27 mouse cellular contexts compared by ENCODE assay signal in the genomic region with DNA sequence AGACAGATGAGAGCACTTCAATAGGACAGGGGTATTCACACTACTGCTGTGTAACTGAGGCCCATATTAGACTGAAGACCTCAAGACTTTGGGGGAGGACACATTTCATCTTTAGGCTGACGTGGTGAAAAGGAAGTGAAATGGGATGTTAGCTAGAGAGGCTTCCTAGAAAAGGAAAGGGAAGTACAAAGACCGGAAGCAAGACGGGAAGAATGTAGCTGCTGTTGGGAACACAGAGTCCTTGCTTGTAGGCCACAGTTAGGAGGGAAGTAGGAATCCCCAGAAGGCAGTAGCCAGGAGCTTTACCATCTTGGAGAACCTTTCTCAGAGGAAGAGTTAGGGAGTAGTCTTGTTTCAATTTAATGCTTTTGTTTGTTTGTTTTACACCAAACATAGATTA. TPM values are rescaled to one million over a fixed set of nuclear protein-coding genes. Genes with fewer than 3 reads are reported as not detected.
DNase-seq lines count a peak whose midpoint lies in the region; ATAC-seq and TF ChIP-seq lines count a peak whose summit lies in the region.
"Had no signal": no experiment of that assay in that cellular context is flagged by ENCODE, and none has a peak within 500 bp of the region (broad histone marks: within the 10 kb centered on the region; RNA-seq: fewer than 3 reads in every experiment).

No protein-coding gene starts in this region.

- peak; percentile 94 for DNase-seq in heart, adult 11 months
- no peak for DNase-seq in heart, postnatal 10 days
- DNase-seq in liver, adult 2 months (ENCODE audit: extremely low read depth, low read depth, low spot score) = peak; percentile 50
- DNase-seq in liver = no peak
- DNase-seq in adipocyte (ENCODE audit: low spot score) = peak; percentile 12
- DNase-seq in c-Kit-positive CD71-positive TER-119-positive erythroid progenitor cells, embryonic 14.5 days (ENCODE audit: low spot score) = no peak
- DNase-seq: adrenal gland, postnatal 10 days; cerebellum, adult 9-11 months; embryo, embryonic 11 days; gastrocnemius, postnatal 10 days; kidney, postnatal 14 days; retina, postnatal 1 day; thymus, postnatal 36 days had no signal

- no peak for TF ChIP-seq CTCF in liver, adult 2 months (IDR thresholded peaks at IDR 0.05; ENCODE audit: low read depth, low read length)

- H3K4me3 ChIP-seq in liver, adult 2 months (ENCODE audit: insufficient read depth, low read depth, low read length) = no peak overlapping the region
- no peak overlapping the region for H3K4me3 ChIP-seq in macrophage (ENCODE audit: inconsistent target)
- no peak overlapping the region for H3K4me3 ChIP-seq in midbrain, embryonic 15.5 days
- H3K4me3 ChIP-seq: embryonic facial prominence, embryonic 15.5 days; forebrain, embryonic 10.5 days; intestine, embryonic 15.5 days; left cerebral cortex, adult 2 months; midbrain, embryonic 13.5 days had no signal

- no peak overlapping the region for H3K9ac ChIP-seq in liver, adult 2 months (ENCODE audit: low read depth, low read length)
- H3K9ac ChIP-seq in midbrain, embryonic 15.5 days = no peak overlapping the region
- H3K9ac ChIP-seq: embryonic facial prominence, embryonic 15.5 days; hindbrain, embryonic 14.5 days; intestine, embryonic 15.5 days; midbrain, embryonic 13.5 days had no signal

- 63% methylated on average over 3 of the region's 3 CpGs for WGBS in liver, adult 2 months
- 11% methylated on average over 3 of the region's 3 CpGs for WGBS in macrophage (ENCODE audit: missing documents)
- WGBS in midbrain, embryonic 15.5 days = 89% methylated on average over 3 of the region's 3 CpGs

- peaks cover 4% of the 10 kb centered on the region for H3K4me1 ChIP-seq in liver, adult 2 months (ENCODE audit: control insufficient read depth, insufficient read depth, low read length)
- H3K4me1 ChIP-seq in midbrain, embryonic 15.5 days = no peaks in the 10 kb centered on the region
- H3K4me1 ChIP-seq: embryonic facial prominence, embryonic 15.5 days; forebrain, embryonic 10.5 days; intestine, embryonic 15.5 days; midbrain, embryonic 13.5 days had no signal

- intact Hi-C loops in heart, postnatal 10 days (cut with DNase I) = no loop called here

- TF ChIP-seq POLR2A in liver, adult 2 months (IDR thresholded peaks at IDR 0.05; ENCODE audit: extremely low read depth, insufficient read depth, low read length) = no peak

- H3K9me3 ChIP-seq in midbrain, embryonic 15.5 days = no peaks in the 10 kb centered on the region
- H3K9me3 ChIP-seq: embryonic facial prominence, embryonic 15.5 days; forebrain, embryonic 10.5 days; intestine, embryonic 15.5 days; midbrain, embryonic 13.5 days had no signal

- H3K79me2 ChIP-seq in liver, adult 2 months (ENCODE audit: control insufficient read depth, insufficient read depth, low read length) = peaks cover 14% of the 10 kb centered on the region; the same call in 1 of the 2 replicates
- H3K79me2 ChIP-seq in macrophage (ENCODE audit: inconsistent target) = peaks cover 44% of the 10 kb centered on the region; the same call in 1 of the 2 replicates

- H3K27ac ChIP-seq in liver, adult 2 months (replicated peaks; ENCODE audit: insufficient read depth, low read depth, low read length) = peak overlapping the region; percentile 39; the same call in 1 of the 2 replicates
- H3K27ac ChIP-seq in macrophage = peak overlapping the region; percentile 45
- no peak overlapping the region for H3K27ac ChIP-seq in midbrain, embryonic 15.5 days
- H3K27ac ChIP-seq: embryonic facial prominence, embryonic 15.5 days; forebrain, embryonic 10.5 days; hindbrain, embryonic 14.5 days; intestine, embryonic 15.5 days; left cerebral cortex, adult 2 months; midbrain, embryonic 13.5 days had no signal

- H3K36me3 ChIP-seq in liver, adult 2 months (ENCODE audit: control insufficient read depth, insufficient read depth, low read length) = peaks cover 63% of the 10 kb centered on the region
- H3K36me3 ChIP-seq in macrophage (ENCODE audit: inconsistent target) = peaks cover 19% of the 10 kb centered on the region; the same call in 1 of the 2 replicates
- peaks cover 12% of the 10 kb centered on the region for H3K36me3 ChIP-seq in midbrain, embryonic 15.5 days (replicated peaks)

- H3K4me2 ChIP-seq in midbrain, embryonic 15.5 days = no peak overlapping the region
- H3K4me2 ChIP-seq: embryonic facial prominence, embryonic 15.5 days; hindbrain, embryonic 14.5 days; intestine, embryonic 15.5 days; midbrain, embryonic 13.5 days had no signal

- no peak for ATAC-seq in midbrain, embryonic 15.5 days (replicated peaks)
- ATAC-seq: intestine, embryonic 15.5 days; midbrain, embryonic 13.5 days had no signal

- no peaks in the 10 kb centered on the region for H3K27me3 ChIP-seq in liver, adult 2 months (ENCODE audit: control insufficient read depth, insufficient read depth, low read length)
- no peaks in the 10 kb centered on the region for H3K27me3 ChIP-seq in midbrain, embryonic 15.5 days (replicated peaks)
- H3K27me3 ChIP-seq: CH12.LX; embryonic facial prominence, embryonic 15.5 days; intestine, embryonic 15.5 days; midbrain, embryonic 13.5 days had no signal

RNA-seq across cellular contexts. Expression of a gene that starts 23.6 kb away (rescaled TPM):
- 10 to 100 TPM; 53.0 to 56.1 TPM for total RNA-seq in heart, postnatal 10 days (2021)
- 23.6 and 24.3 TPM in 2 replicates for total RNA-seq in liver, adult 2 months (2014; rRNA removed)
- 14.2 and 20.8 TPM in 2 replicates for polyA plus RNA-seq in liver, adult 2 months (2012; rRNA removed)
- total RNA-seq in macrophage (2018; cell fraction: chromatin; rRNA removed) = 100 to 1,000 TPM; 113 to 307 (median 194) TPM
- 10 to 100 TPM; 30.4 to 48.6 (median 39.9) TPM for total RNA-seq in macrophage (2018; cell fraction: cytosol; rRNA removed)
- 100 to 1,000 TPM in 9 of 26 experiments, 10 to 100 TPM in 17; 50.1 to 142 (median 87.6) TPM for total RNA-seq in macrophage (2018; cell fraction: nucleus; rRNA removed)
- 32.7 to 36.0 TPM (median 33.6 TPM) in 3 replicates for polyA plus RNA-seq in macrophage (2018)
- polyA plus RNA-seq in midbrain, embryonic 15.5 days (2015; fragmentation: Nextera tagmentation; extraction: Ambion mirVana) = 17.7 and 19.7 TPM in 2 replicates

RNA-seq across cellular contexts. Expression of a gene that starts 41.3 kb away (rescaled TPM):
- 10 to 100 TPM; 17.5 to 17.9 TPM for total RNA-seq in heart, postnatal 10 days (2021)
- 0.81 and 1.3 TPM in 2 replicates for total RNA-seq in liver, adult 2 months (2014; rRNA removed)
- 0.09 and 0.60 TPM in 2 replicates for polyA plus RNA-seq in liver, adult 2 months (2012; rRNA removed)
- total RNA-seq in macrophage (2018; cell fraction: chromatin; rRNA removed) = 1 to 10 TPM in 19 of 26 experiments, under 1 TPM in 5, not detected in 2; 0.41 to 9.2 (median 2.1) TPM
- 1 to 10 TPM; 1.6 to 5.8 (median 3.4) TPM for total RNA-seq in macrophage (2018; cell fraction: cytosol; rRNA removed)
- total RNA-seq in macrophage (2018; cell fraction: nucleus; rRNA removed) = 1 to 10 TPM; 1.2 to 8.9 (median 3.6) TPM
- 4.6 to 5.0 TPM (median 4.8 TPM) in 3 replicates for polyA plus RNA-seq in macrophage (2018)
- 6.5 and 8.0 TPM in 2 replicates for polyA plus RNA-seq in midbrain, embryonic 15.5 days (2015; fragmentation: Nextera tagmentation; extraction: Ambion mirVana)
- total RNA-seq: CH12.LX had no signal

RNA-seq across cellular contexts. Expression of a gene that starts 55.1 kb away (rescaled TPM):
- not detected for total RNA-seq in heart, postnatal 10 days (2021)
- total RNA-seq in liver, adult 2 months (2014; rRNA removed) = not detected in 2 replicates
- not detected in 2 replicates for polyA plus RNA-seq in liver, adult 2 months (2012; rRNA removed)
- total RNA-seq in macrophage (2018; cell fraction: chromatin; rRNA removed) = not detected
- total RNA-seq in macrophage (2018; cell fraction: cytosol; rRNA removed) = not detected
- not detected for total RNA-seq in macrophage (2018; cell fraction: nucleus; rRNA removed)
- not detected in 3 replicates for polyA plus RNA-seq in macrophage (2018)
- not detected in 2 replicates for polyA plus RNA-seq in midbrain, embryonic 15.5 days (2015; fragmentation: Nextera tagmentation; extraction: Ambion mirVana)
- total RNA-seq: adrenal gland, postnatal 10 days; CH12.LX; gastrocnemius, postnatal 10 days; left cerebral cortex, adult 2 months; neutrophil, adult 5-6 weeks had no signal
- polyA plus RNA-seq: forebrain, embryonic 10.5 days; heart, embryonic 14.5 days; hindbrain, embryonic 14.5 days; intestine, embryonic 15.5 days; limb, embryonic 11.5 days; lung, embryonic 16.5 days; midbrain, embryonic 13.5 days; small intestine, adult 2 months had no signal

Comparison
In these comparisons a context has a peak if more than half of its experiments do, and no peak if none do; other contexts are left out.
1. DNase-seq: peak in heart, adult 11 months (single experiment), liver, adult 2 months (single experiment) and adipocyte (single experiment); none in heart, postnatal 10 days (0 of 2), liver (single experiment) and c-Kit-positive CD71-positive TER-119-positive erythroid progenitor cells, embryonic 14.5 days (single experiment).